Mouse (Mus musculus) brain, embryonic 14.5 days (tissue): ENCODE results near the gene Susd6. TPM values are rescaled to one million over a fixed set of nuclear protein-coding genes. Genes with fewer than 3 reads are reported as not detected.

Experiments
- DNase-seq: peaks from one replicate; pipeline ENCODE4 v3.0.0-alpha.2; 2011; ENCODE audit warnings: low read depth
- CTCF ChIP-seq: fragments of 200-500 bp; IDR thresholded peaks from 2 replicates; pipeline ENCODE4 v1.5.1; 2012; ENCODE audit warnings: inconsistent platforms, mild to moderate bottlenecking, moderate library complexity, borderline replicate concordance; ENCODE audit not compliant: insufficient read depth, insufficient read length; ENCODE audit errors: extremely low read depth
- POLR2A ChIP-seq: fragments of 200-500 bp; IDR thresholded peaks from 2 replicates; pipeline ENCODE4 v1.6.1; 2012; ENCODE audit warnings: mild to moderate bottlenecking, inconsistent platforms, borderline replicate concordance; ENCODE audit not compliant: poor library complexity, insufficient read depth, insufficient read length, severe bottlenecking; ENCODE audit errors: extremely low read depth
- polyA plus RNA-seq: library from polyadenylated mRNA; depleted of rRNA; stranded (reverse); fragments of >200 nt; gene quantifications from 2 replicates; pipeline ENCODE4 v1.2.3, GENCODE M21; 2012; rRNA removed

Susd6 gene
- polyA plus RNA-seq = 21.7 and 23.2 TPM in 2 replicates

DNA sequence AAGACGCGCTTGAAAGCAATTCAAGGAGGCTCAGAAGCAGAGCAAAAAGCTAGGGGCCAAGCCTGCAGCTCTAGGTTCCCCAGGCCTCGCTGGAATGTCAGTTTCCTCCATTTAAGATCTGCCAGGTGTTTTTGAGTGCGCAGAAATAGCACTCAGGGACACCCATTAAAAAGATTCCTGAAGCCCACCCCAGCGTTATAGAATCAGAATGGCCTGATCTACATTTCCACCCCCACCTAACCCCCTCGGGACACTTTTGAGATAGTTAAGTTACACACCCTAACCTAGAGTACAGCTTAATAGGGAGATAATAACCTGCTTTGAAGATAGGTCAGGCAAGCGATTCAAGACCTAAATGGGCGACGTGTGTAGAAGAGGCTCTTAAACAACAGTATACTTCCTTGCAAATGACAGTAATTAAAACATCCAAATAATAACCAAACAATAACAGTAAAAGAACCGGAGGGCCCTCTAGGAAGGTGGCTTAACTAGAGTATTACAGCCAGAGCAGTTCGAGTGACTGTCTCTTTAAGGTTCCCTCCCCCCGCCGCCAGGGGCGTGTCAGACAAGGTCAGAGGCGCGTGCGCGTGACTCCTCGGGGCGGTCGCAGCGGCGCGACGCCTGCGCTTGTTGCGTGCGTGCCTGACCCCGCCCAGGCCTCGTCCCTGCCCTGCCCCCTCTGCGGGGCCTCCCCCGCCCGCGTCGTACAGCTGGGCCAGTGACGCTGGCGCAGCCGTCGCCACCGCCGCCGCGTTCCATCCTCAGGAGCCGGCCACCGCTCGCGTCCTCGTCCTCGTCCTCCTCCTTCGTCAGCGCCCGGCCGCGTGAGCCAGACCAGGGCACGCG is at the start of gene Susd6:
Susd6 (plus strand) TSS at position 662 of the 846 bp plus-strand sequence.
- peak; percentile 99 for DNase-seq
- TF ChIP-seq POLR2A (peak; percentile 98), CTCF (peak; percentile 27; the same call in 1 of the 2 replicates)

- TF ChIP-seq POLR2A (no peak), CTCF (no peak)
Measured at GRCm38 (mm10) chr12:80744614-80745013, 45.7 kb upstream of the Susd6 start.

GRCm38 (mm10) chr12:80746031-80746813 is 44.1 kb upstream of the Susd6 start:
- TF ChIP-seq CTCF = no peak
- DNase-seq = peak; percentile 89

More at GRCm38 (mm10) chr12:80744614-80745013, 45.7 kb upstream of the Susd6 start:
- DNase-seq = no peak

DNA sequence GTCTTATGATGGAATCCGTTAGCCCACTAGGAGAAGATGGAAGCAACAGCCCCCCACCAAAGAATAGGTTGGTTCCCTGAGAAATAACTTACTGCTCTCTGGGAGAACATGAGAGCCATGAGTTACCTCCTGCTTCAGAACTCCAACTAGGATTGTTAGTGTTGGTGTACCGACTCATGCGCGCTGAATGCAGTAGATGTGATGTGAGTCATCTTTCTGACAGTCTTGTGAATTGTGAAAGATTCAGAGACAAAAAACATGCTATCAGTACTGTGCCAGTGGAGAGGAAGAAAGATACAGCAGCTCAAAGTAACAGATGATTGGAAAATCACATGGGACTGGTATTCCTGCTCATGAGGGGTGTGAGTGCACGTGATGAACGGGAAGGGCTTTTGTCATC is 38.8 kb upstream of the Susd6 start:
- TF ChIP-seq CTCF (no peak), POLR2A (no peak)
- no peak for DNase-seq

DNA sequence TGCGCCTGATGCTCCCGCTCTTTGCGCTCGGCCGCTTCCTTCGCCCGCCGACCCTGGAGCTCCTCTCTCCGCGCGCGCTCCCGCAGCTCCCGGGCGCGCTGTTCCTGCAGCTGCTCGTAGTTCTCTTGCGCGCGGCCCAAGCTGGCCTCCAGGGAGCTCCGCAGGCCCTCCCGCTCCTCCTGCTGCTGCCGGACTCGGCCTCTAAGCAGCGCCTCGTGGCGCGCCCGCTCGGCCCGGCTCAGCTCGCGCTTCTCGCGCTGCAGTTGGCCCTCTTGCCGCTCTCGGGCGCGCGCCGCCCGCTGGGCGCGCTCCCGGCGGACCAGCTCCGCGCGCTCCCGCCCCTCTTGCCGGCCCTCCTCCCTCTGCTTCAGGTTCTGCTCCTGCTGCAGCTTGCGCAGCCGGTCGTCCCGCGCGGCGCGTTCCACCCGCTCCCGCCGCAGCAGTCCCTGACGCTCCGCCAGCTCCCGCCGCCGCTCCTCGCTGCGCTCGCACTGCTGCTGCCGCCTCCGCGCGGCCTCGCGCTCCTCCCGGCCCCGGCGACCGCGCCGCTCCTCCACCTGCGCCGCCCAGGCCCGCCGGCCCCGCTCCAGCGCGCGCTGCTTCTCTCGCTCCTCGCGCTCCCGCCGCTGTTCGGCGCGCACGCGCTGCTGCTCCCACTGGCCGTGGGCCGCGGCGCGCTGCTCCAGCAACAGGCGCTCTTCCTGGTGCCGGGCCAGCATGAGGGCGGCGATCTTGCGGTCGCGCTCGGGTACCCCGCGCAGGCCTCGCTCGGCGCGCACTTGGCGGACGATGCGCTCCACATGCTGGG is 32.4 kb upstream of the Susd6 start:
- peak; percentile 58 for DNase-seq
- TF ChIP-seq CTCF = no peak
- TF ChIP-seq POLR2A = no peak

- no peak for TF ChIP-seq CTCF
- TF ChIP-seq POLR2A = no peak
- DNase-seq = peak; percentile 47
Measured at GRCm38 (mm10) chr12:80758559-80759386, 31.5 kb upstream of the Susd6 start.

GRCm38 (mm10) chr12:80759387-80759712 is 31.0 kb upstream of the Susd6 start:
- TF ChIP-seq CTCF (no peak), POLR2A (no peak)
- no peak for DNase-seq

DNA sequence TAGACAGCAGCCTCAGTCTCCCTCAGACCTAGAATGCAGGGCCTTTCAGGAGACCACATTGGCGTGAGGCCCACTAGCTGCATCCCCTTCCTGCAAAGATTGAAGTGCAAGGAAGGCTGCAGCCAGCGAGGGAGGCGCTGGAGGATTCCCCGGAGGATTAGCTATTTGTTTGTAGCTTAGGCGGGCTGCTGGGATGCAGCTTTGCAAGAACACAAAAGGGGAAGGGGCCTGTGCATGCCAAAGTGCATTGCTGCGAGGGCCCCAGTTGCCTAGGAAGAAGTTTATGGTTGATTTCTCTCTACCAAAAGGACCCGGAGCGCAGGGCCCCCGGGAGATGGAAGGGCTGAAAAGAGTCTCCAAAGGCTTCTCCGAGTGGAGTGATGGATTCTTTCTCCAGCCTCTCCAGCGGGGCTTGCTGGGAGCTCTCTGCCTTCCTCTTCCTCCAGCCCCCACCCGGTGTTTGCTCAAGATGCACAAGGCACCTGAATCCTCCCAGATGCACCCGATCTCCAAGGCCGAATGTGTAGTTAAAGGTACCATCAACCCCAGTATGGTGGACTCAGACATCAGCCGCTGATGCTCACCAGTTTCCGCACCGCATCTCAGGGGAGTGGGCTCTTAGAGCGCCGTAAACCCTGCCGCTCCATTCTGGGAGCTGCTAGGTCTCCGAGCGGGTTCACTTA is 30.5 kb upstream of the Susd6 start:
- TF ChIP-seq CTCF = no peak
- TF ChIP-seq POLR2A = no peak
- peak; percentile 96 for DNase-seq

DNA sequence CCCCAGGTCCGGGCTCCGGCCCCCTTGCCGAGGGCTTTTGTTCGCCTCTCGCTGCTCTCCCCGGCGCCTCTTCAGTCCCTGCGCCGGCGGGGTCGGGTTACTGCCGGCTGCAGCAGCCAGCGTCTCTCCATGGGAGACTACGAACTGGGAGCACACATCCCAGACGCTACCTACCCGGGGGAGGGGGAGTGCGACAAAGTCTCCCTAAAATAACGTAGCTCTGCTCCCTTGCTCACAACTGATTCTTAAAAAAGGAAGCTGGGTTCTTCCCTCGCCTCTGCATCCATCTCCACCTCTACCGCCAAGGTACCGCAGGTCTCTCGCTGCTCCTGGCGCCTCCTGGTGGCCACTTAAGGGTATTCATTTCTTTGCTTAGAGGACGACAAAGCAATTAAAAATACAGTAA is 29.9 kb upstream of the Susd6 start, which contains the start of gene Ccdc177:
Ccdc177 (minus strand) TSS at position 292 of the 406 bp plus-strand sequence.
- DNase-seq = peak; percentile 97
- TF ChIP-seq POLR2A (0 out of 2 replicates have a peak, but pooled peaks have one; percentile 17), CTCF (peak; percentile 92)

- TF ChIP-seq POLR2A (no peak), CTCF (no peak)
- DNase-seq = no peak
Measured at GRCm38 (mm10) chr12:80762982-80763381, 27.3 kb upstream of the Susd6 start.
